Mouse (Mus musculus): ENCODE data around the gene Met.

The Met gene

DNA sequence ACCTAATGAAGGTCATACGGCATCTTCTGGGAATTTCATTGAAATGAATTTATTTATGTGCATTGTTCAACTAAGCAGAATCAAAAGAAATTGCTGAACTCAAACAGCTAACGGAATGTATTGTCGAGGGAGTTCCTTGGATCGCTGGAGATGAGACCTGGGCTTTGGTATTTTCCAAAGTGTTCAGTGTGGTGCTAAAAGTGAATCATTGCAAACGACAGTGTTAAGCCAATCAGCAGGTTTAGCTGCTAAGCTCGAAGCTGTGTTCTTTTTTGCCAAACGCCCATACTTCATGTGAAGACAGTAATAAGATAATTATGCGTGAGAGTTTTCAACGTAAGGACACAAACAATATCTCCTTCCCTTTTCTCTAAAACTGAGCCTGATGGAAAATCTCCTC lies 82.7 kb downstream of the Met start:
- in situ Hi-C loops (cut with MboI; ENCODE audit: unreplicated experiment in 2 of 2) = no loop called here

DNA sequence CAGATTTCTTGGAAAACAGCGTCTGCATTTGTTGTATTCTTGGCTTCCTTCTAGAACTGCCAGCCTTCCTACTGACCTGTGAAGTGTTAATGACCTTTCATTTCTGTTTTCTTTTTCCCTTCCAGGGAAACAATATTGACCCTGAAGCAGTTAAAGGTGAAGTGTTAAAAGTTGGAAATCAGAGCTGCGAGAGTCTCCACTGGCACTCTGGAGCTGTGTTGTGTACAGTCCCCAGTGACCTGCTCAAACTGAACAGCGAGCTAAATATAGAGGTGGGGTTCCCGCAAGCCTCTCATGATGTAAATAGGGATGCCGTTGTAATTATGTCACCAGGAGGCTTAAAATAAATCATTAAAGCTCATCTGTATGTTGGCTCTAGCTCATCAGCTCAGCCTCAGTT lies 83.2 kb downstream of the Met start:
- in situ Hi-C loops (cut with MboI; ENCODE audit: unreplicated experiment in 2 of 2) = no loop called here

DNA sequence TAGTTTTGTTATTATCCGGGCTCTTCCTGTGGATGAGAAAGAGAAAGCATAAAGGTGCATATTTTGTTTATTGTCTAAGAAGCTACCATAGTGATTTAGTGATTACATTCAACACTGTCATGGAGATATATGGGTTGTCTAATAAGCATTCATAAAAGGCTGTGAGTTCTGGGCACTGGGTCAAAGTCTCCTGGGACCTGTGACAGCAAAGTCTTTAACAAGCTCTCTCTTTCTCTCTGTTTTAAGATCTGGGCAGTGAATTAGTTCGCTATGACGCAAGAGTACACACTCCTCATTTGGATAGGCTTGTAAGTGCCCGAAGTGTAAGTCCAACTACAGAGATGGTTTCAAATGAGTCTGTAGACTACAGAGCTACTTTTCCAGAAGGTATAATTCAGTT lies 85.2 kb downstream of the Met start:
- in situ Hi-C loops (cut with MboI; ENCODE audit: unreplicated experiment in 2 of 2) = no loop called here

DNA sequence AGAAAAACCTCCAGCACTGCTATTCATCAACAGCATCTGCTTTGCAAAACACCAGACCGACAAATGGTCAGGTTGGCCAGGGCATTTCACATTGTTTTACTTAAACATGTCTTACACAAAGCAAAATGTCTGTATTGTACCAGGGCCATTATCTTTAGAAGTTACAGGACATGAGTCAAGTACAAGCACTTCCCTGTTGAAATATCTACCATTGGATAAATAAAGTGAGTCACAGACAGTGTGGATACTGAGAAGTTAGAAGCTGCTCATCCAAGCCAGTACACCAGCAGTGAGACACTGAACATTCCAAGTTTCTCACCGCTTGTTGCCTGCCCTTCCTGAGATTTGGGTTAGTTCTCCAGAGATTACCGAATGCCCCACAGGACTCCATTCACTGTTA lies 86.0 kb downstream of the Met start:
- in situ Hi-C loops (cut with MboI; ENCODE audit: unreplicated experiment in 2 of 2) = no loop called here

DNA sequence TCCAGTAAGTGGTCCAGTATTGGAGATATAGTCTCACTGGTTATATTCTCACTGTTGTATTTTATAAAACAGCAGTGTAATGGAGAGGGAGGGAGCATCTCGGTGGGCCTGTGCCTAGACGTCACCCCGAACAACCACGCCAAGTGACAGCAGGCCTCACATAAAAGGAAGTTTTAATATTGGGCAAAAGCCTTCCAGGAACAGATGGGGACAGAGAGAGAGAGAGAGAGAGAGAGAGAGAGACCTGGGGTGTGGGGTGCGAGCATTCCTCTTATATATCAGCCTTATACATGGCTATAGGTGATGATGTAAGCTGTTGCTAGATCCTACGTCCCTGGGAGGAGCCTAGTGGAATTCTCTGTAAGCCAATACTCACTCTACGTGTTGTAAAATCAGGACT lies 90.7 kb downstream of the Met start:
- in situ Hi-C loops (cut with MboI; ENCODE audit: unreplicated experiment in 2 of 2) = no loop called here

DNA sequence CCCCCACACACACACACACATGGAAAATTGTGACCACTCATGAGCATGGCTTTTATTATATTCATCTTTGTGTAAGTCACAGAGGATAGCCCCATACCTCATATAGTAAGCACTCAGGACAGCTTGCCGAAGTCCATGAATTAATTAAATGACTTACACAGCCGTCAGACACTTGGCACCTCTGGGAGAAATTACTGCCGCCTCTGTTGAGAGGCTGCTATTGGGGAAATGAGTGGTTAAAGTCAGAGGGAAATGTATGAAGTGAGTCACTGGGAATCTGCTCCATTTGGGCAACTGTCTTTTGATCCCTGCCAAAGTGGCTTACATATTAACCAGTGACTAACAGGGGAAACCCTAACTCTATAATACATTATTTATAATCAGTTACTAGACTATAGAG lies 91.2 kb downstream of the Met start:
- in situ Hi-C loops (cut with MboI; ENCODE audit: unreplicated experiment in 2 of 2) = no loop called here

DNA sequence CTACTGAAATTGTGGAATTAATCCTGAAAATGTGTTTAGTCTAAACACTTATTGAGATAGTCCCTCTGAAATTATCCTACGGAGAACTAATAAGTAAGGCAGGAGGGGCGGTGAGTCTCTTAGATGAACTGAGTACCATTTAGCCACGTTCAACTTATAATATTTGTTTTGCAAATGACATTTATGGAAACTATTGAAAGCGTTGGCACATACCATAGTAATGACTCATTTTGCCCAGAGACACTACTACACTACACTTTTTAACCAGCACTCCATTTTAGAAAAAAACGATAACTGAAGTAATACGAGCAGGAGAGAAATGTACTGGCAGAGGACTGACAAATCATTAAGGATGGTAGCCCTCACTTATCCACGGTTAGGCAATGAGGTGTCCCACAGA lies 92.1 kb downstream of the Met start:
- in situ Hi-C loops (cut with MboI; ENCODE audit: unreplicated experiment in 2 of 2) = no loop called here

DNA sequence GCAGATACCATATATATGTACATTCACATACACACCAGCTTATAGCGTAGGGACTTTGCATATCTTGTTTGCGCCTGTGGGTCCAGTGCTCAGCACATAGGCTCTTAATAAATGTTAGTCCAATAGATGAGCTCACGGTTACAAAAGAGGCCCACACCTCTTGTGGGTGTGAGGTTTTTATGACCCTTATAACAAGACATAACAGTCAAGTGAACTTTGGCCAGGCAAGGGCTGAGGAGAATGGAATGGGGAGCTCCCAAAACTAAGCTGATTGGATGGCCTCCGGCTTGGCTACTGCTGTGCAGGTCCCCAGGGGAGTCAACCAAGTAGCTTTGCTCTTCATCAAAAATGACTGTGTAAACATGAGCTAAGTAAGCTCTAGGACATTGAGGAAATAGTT lies 96.1 kb downstream of the Met start:
- in situ Hi-C loops (cut with MboI; ENCODE audit: unreplicated experiment in 2 of 2) = no loop called here

DNA sequence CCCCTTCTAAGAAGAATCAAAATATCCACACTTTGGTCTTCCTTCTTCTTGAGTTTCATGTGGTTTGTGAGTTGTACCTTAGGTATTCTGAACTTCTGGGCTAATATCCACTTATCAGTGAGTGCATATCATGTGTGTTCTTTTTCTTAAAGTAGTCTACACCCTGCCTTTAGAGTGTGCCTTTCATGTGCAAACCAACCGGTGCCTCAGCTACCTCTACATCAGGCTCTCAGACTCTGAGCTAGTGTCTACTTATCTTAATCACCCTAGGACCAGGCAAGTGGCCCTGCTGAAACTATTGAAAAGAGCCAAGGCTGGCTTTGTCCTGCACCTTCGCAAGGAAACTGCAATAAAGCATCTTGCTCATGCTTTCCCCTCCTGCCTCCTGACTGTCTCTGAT lies 97.7 kb downstream of the Met start:
- in situ Hi-C loops (cut with MboI; ENCODE audit: unreplicated experiment in 2 of 2) = no loop called here

DNA sequence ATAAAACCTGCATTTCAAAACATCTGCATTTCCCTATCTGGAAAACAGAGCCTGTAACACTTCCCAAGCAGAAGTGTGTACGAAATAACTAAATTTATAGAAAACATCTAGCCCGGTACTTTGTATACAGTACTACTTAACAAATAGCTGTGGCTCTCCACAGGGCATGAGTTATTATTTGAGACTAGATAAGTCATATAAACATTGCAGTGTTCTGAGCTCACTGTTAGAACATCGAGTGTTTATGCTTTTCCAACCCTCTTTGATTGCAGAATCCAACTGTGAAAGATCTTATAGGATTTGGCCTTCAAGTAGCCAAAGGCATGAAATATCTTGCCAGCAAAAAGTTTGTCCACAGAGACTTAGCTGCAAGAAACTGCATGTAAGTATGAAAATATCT lies 98.3 kb downstream of the Met start:
- in situ Hi-C loops (cut with MboI; ENCODE audit: unreplicated experiment in 2 of 2) = no loop called here

DNA sequence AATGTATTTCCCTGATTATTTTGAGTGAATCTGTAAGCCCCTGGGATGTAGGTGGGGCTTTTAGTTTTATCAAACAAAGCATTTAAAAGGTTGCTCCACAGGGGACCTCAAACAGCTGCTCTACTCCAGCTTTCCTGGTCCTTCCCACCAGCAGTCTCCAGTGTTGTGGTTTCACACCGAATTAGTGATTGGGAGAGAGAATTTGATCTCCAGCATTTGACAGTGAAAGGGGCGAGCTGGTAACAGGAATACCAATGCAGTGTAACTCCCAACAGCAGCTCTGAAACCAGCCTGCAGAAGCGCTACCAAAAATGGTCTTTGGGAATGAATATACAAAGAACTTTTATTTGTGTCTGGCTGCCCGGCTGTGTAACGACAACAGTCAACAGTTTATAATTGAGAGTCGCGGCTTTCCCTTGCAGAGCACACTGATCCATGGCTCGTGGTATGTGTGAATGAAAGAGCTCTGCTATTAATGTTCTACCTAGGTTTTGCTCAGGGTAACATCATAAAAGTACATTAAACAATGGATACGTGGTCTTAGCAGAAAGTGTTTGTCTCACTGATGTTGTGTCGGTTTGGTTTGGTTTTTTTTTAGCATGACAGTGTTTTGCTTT lies 99.0 kb downstream of the Met start:
- in situ Hi-C loops (cut with MboI; ENCODE audit: unreplicated experiment in 2 of 2) = no loop called here

DNA sequence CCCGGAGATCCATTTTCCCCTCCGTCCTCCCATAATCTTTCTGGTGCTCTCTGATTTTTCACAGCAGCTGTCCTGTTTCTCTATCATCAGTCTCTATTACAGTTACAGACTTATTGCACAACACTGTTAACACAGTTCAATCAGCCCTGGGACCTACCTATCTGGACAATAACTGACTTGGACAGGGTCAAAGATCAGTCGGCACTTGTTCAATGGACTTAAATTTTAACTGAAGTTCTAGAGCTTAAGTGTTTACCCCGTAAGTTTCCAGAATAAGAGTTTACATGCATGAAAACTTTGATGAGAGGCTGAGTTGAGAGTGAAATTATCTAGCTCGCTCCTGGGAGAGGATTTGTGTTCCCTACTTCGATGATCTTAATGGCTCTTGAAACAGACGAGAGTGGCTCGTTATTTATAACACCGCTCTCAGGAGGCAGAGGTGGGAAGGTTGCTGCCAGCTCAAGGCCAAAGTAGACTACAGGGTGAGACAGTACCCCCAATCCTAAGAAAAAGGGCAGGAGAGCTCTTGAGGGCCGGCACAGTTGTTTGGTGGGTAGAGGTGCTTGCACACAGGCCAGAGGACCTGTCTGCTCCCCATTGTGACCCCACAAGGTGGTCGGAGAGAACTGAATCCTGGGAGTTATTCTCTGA lies 105.2 kb downstream of the Met start:
- in situ Hi-C loops (cut with MboI; ENCODE audit: unreplicated experiment in 2 of 2) = no loop called here

DNA sequence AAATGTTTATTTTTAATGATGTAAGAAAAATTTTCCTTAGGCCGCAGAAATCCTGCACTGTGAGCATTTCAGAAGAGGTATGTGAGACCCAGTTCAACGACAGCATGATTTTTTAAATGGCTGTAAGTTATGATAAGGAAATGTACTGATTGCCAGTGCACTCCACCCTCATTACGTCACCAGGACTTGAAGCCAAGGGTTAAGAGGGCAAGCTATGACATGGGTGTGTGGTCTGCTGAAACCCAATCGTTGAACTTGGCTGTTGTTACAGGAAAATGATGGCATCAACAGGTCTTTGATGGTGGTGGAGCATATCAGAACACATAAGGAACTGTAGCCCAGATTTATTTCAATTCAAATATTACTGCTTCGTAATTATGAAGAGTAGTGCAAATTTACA lies 109.6 kb downstream of the Met start:
- in situ Hi-C loops (cut with MboI; ENCODE audit: unreplicated experiment in 2 of 2) = no loop called here

DNA sequence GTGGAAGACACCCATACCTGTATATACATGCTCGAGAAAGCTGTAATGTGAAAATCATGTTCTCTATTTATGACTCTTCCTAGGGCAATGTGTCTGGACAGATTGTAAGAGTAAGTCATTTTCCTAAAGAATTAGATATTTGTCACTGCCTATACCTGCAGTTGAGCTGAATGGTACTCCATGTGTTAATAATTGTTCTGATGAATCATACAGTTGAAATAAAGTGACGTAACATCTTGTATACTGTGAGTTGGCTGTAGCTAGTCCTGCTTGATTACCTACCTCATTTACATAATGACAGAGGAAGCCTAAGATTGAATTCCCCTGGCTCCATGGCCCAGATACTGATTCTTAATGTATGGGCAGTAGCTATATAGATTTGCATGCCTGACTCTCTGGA lies 110.1 kb downstream of the Met start:
- in situ Hi-C loops (cut with MboI; ENCODE audit: unreplicated experiment in 2 of 2) = no loop called here

DNA sequence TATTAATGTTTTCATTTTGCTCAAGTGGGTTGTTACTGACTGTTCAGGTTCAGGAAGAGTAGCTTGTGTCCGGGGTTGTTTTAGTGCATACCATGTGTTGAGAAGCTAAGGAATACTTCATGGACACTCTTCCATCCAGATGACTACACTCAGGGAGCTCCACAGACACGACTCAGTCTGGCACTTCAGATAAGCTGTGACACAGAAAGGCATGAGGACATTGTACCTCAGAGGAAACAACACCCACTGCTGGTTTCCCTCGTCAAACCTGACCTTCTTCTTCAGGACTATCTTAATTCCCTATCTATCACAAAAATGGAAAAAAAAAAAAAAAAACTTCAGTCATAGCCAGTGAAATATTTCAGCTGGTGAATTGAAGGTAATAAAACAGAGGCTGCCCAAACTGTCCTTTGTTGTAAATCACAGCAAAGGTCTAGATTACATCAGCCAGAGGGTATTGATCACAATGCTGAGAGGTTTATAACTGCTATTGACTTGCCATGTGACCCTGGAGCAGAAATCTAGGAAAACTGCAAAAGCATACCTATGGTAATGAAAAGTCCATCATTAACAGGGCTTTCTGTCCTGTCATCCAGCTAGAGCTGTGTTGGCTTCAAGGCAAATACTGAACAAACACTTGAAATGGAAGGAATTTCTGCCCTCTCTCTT lies 114.6 kb downstream of the Met start:
- in situ Hi-C loops (cut with MboI; ENCODE audit: unreplicated experiment in 2 of 2) = no loop called here

DNA sequence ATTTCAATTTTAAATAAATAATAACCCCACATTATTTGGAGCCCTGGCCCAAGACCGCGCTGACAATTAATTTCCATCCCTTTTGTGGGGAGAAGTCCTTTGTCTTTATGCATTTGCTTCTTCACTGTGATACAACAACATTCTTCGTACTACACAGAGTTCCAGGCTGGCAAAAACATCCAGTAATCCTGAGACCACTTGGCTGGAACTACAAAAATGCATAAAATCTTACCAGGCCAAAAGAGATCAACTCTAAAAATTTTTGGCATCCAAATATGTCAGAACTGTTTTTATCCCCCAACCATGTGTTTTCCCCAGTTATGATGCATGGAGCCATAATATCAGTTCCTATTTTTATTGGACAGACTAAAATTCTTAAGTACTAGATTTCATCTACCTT lies 116.7 kb downstream of the Met start:
- in situ Hi-C loops (cut with MboI; ENCODE audit: unreplicated experiment in 2 of 2) = loop anchor here (10.0 kb wide), 2 partner anchors 216 to 556 kb away; no protein-coding TSS in a partner anchor

DNA sequence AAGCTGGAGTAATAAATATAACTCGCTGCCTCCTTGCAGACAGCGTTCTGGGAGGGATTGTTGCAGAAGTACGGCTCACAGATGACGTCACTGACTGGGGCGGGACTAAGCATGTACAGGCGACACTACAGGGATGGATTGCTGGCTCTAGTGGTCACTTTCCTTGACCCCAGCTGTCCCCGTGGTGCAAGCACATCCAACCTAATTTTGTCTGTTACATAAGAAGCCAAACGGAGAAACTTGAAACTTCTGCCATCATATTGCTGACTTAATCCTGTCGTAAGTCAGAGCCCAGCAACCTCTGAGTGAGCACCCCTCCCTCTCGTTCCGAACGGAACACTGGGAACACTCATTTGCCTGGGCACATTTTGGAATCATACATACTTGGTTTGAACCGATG lies 120.4 kb downstream of the Met start:
- in situ Hi-C loops (cut with MboI; ENCODE audit: unreplicated experiment in 2 of 2) = loop anchor here (10.0 kb wide), 2 partner anchors 219 to 559 kb away; no protein-coding TSS in a partner anchor

DNA sequence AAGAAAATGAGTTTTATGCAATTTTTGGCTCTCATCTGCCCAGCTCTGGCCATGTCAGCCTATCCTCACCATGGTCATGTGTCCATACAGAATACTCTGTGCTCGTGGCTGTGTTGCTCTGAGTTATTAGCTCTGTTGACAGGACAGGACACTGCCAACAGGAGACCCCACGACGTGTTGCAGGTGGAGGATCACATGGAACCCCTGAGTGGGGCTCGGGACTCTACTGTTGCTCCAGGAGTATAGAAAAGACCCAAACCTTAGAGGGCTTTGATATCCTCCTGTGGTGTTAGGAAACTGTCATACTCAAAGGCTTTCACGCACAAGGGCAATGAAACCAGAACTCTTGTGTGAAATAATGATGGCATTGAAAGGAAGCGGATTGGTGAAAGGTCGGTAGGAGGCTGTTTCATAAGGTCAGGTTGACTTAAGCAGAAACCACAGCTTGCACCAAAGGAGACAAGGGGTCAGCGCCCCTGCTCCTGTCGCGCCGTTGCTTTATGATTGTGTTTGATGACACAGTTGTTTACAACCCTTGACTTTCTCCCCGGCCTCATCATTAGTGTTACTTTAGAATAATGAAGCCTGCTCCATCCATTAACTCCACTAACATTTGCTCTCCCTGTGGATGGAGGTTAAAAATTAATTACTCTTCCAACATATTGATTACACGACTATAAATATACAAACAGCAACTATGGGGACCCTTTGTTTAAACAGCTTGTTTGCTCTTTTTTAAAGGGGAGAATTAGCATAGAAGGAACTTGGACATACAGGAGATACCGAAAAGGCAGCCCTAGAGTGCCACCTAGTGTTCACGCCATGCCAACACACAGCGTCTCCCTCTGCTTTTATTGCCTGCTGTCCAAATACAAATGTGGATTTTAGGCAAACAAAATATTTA lies 125.7 kb downstream of the Met start:
- in situ Hi-C loops (cut with MboI; ENCODE audit: unreplicated experiment in 2 of 2) = loop anchor here (10.0 kb wide), 2 partner anchors 224 to 564 kb away; no protein-coding TSS in a partner anchor

DNA sequence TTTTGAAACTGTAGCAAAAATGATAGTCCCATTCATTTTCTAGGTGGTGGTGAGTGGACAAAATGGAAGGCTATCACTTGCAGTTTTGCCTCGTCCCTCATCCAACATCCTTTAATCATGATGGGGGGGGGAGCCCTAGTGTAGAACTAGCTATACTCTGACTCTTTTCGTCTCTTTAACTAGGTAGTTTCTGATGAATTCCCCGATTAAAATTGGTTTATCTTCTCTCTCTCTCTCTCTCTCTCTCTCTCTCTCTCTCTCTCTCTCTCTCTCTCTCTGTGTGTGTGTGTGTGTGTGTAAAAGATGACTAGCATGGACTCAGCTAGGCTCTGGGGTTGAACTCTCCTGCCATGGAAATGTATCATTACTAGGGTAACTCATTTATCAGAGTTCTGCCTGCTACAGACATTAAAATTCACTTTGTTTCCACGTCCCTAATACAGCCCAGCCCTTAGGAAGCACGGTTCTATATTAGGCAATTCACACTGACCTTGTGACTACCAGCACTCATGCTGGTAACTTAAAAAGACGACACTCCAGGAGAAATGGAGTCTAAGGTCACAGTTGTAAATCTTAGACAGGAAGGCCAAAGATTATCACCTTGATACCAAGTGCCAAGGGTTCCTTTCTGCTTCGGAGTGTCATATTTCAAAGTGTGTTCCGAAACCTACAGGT lies 126.5 kb downstream of the Met start:
- in situ Hi-C loops (cut with MboI; ENCODE audit: unreplicated experiment in 2 of 2) = loop anchor here (5.0 to 10.0 kb wide), 5 partner anchors 225 to 565 kb away; no protein-coding TSS in a partner anchor

DNA sequence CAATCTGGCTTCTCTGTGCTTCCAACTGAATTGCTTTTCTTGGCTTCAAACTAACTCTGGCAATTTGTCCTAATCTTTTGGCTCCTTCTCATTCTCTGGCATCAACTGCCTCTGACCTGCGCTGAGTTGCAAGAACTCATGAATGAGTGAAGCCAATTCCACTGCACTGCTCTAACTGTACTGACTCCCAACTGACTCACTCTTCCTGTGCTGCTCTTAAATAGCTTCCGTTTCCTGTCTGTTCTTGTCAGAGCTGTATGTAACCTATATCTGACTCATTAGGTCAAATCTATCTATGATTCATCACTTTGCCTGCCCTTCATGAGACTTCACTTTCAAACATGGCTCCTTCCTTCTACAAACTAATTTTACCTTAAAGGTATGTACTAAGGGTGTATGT lies 130.4 kb downstream of the Met start:
- in situ Hi-C loops (cut with MboI; ENCODE audit: unreplicated experiment in 2 of 2) = loop anchor here (5.0 kb wide), 3 partner anchors 232 to 492 kb away; no protein-coding TSS in a partner anchor
